Mouse (Mus musculus) midbrain, embryonic 11.5 days (tissue): Measurements from ENCODE around the gene Siglecf. TPM values are rescaled to one million over a fixed set of nuclear protein-coding genes. Genes with fewer than 3 reads are reported as not detected.

ENCODE experiments used
- ATAC-seq: fragments of 200-750 bp; cut with Nextera tagmentation; 2 replicates; pipeline ENCODE4 v1.8.0; 2017; ENCODE audit warnings: moderate TSS enrichment, moderate library complexity; ENCODE audit not compliant: low FRiP score
- DNase-seq: peaks from one replicate; pipeline ENCODE4 v3.0.0; 2015; ENCODE audit warnings: low spot score; ENCODE audit errors: missing footprints
- H3K27ac ChIP-seq: fragments of 300-500 bp; sonication (generic); 2 replicates; pipeline ENCODE4 v1.5.1; 2014; ENCODE audit warnings: low read depth, low read length
- H3K27me3 ChIP-seq: fragments of 300-500 bp; sonication (generic); 2 replicates; pipeline ENCODE4 v1.6.1; 2014; ENCODE audit warnings: mild to moderate bottlenecking, low read length, moderate library complexity, mixed read lengths; ENCODE audit not compliant: control insufficient read depth, insufficient read depth
- H3K36me3 ChIP-seq: fragments of 300-500 bp; sonication (generic); 2 replicates; pipeline ENCODE4 v1.6.1; 2014; ENCODE audit warnings: mild to moderate bottlenecking, low read length, moderate library complexity, mixed read lengths; ENCODE audit not compliant: control insufficient read depth, insufficient read depth
- H3K4me1 ChIP-seq: fragments of 300-500 bp; sonication (generic); 2 replicates; pipeline ENCODE4 v1.6.1; 2014; ENCODE audit warnings: low read length; ENCODE audit not compliant: control insufficient read depth, insufficient read depth
- H3K4me2 ChIP-seq: fragments of 300-500 bp; sonication (generic); 2 replicates; pipeline ENCODE4 v1.6.1; 2014; ENCODE audit warnings: mild to moderate bottlenecking, moderate library complexity
- H3K4me3 ChIP-seq: fragments of 300-500 bp; sonication (generic); 2 replicates; pipeline ENCODE4 v1.5.1; 2014; ENCODE audit warnings: low read depth, low read length
- H3K9ac ChIP-seq: fragments of 300-500 bp; sonication (generic); 2 replicates; pipeline ENCODE4 v1.6.1; 2014; ENCODE audit warnings: low read length
- H3K9me3 ChIP-seq: fragments of 300-500 bp; sonication (generic); 2 replicates; pipeline ENCODE4 v1.6.1; 2016; ENCODE audit warnings: low read length; ENCODE audit not compliant: control insufficient read depth
- WGBS: fragments of 180-500 bp; shearing (Covaris S2); extraction: QIAGEN DNeasy Blood & Tissue Kit; methylation state at CpG from one replicate; pipeline ENCODE4 v1.1.7; 2014; 5-methylcytosine and 5-hydroxymethylcytosine counted together
- polyA plus RNA-seq: library from polyadenylated mRNA; unstranded; fragments of >200 nt; fragmentation: Nextera tagmentation; extraction: Ambion mirVana; gene quantifications from 2 replicates; pipeline ENCODE4 v1.2.1, GENCODE M21; 2014

Siglecf gene
- polyA plus RNA-seq, 1 experiment from 2014 or later: 0.23 TPM

- Histone ChIP-seq H3K27me3 (no peaks in the 10 kb centered on the region), H3K4me1 (peaks cover 4% of the 10 kb centered on the region; the same call in 1 of the 2 replicates), H3K27ac (no peak overlapping the region), H3K9me3 (no peaks in the 10 kb centered on the region), H3K4me2 (peak overlapping the region; percentile 17; the same call in 1 of the 2 replicates), H3K4me3 (no peak overlapping the region), H3K36me3 (no peaks in the 10 kb centered on the region), H3K9ac (peak overlapping the region; percentile 43)
- WGBS: 10% methylated on average over 12 of the region's 12 CpGs
- ATAC-seq (peak; percentile 79), DNase-seq (peak; percentile 85)
These were observed 4.0 kb downstream of the Siglecf start for GRCm38 (mm10) chr7:43354893-43355835.

- Histone ChIP-seq H3K27me3 (no peaks in the 10 kb centered on the region), H3K4me3 (no peak overlapping the region), H3K4me2 (no peak overlapping the region), H3K27ac (no peak overlapping the region), H3K36me3 (no peaks in the 10 kb centered on the region), H3K4me1 (peaks cover 4% of the 10 kb centered on the region; the same call in 1 of the 2 replicates), H3K9ac (no peak overlapping the region), H3K9me3 (no peaks in the 10 kb centered on the region)
- no peak for ATAC-seq
- no peak for DNase-seq
- 88% methylated on average over 3 of the region's 3 CpGs for WGBS
These were observed 7.4 kb downstream of the Siglecf start for GRCm38 (mm10) chr7:43358556-43358955.

GRCm38 (mm10) chr7:43361442-43361841 is 10.3 kb downstream of the Siglecf start:
- no peaks in the 10 kb centered on the region for H3K4me1 ChIP-seq
- H3K27ac ChIP-seq: no peak overlapping the region
- H3K4me2 ChIP-seq: no peak overlapping the region
- H3K36me3 ChIP-seq: no peaks in the 10 kb centered on the region
- no peak overlapping the region for H3K4me3 ChIP-seq
- H3K9ac ChIP-seq: no peak overlapping the region
- ATAC-seq (no peak), DNase-seq (no peak)
- WGBS: 86% methylated on average over 1 of the region's 1 CpGs
- H3K27me3 ChIP-seq: no peaks in the 10 kb centered on the region
- no peaks in the 10 kb centered on the region for H3K9me3 ChIP-seq

GRCm38 (mm10) chr7:43362021-43362420 is 10.9 kb downstream of the Siglecf start:
- WGBS: 76% methylated on average over 4 of the region's 4 CpGs
- Histone ChIP-seq H3K4me3 (no peak overlapping the region), H3K4me1 (no peaks in the 10 kb centered on the region), H3K4me2 (no peak overlapping the region), H3K36me3 (no peaks in the 10 kb centered on the region), H3K27me3 (no peaks in the 10 kb centered on the region), H3K27ac (no peak overlapping the region), H3K9ac (no peak overlapping the region), H3K9me3 (no peaks in the 10 kb centered on the region)
- no peak for DNase-seq
- no peak for ATAC-seq

GRCm38 (mm10) chr7:43378226-43378625 is 27.1 kb downstream of the Siglecf start:
- 20% methylated on average over 5 of the region's 5 CpGs for WGBS
- Histone ChIP-seq H3K4me2 (no peak overlapping the region), H3K27ac (no peak overlapping the region), H3K36me3 (no peaks in the 10 kb centered on the region), H3K9me3 (no peaks in the 10 kb centered on the region), H3K4me1 (no peaks in the 10 kb centered on the region), H3K4me3 (no peak overlapping the region), H3K9ac (no peak overlapping the region), H3K27me3 (no peaks in the 10 kb centered on the region)
- DNase-seq: peak; percentile 89
- ATAC-seq: no peak

- Histone ChIP-seq H3K36me3 (no peaks in the 10 kb centered on the region), H3K4me2 (no peak overlapping the region), H3K4me3 (no peak overlapping the region), H3K27ac (no peak overlapping the region), H3K4me1 (no peaks in the 10 kb centered on the region), H3K9ac (no peak overlapping the region), H3K9me3 (no peaks in the 10 kb centered on the region), H3K27me3 (no peaks in the 10 kb centered on the region)
- ATAC-seq: no peak
- DNase-seq: no peak
- 85% methylated on average over 8 of the region's 8 CpGs for WGBS
These were observed 41.4 kb downstream of the Siglecf start for GRCm38 (mm10) chr7:43392349-43393121.

GRCm38 (mm10) chr7:43399501-43399900 is 48.4 kb downstream of the Siglecf start:
- WGBS: 79% methylated on average over 2 of the region's 2 CpGs
- Histone ChIP-seq H3K27me3 (no peaks in the 10 kb centered on the region), H3K9ac (no peak overlapping the region), H3K9me3 (no peaks in the 10 kb centered on the region), H3K27ac (no peak overlapping the region), H3K4me2 (no peak overlapping the region), H3K4me3 (no peak overlapping the region), H3K4me1 (no peaks in the 10 kb centered on the region), H3K36me3 (no peaks in the 10 kb centered on the region)
- ATAC-seq: no peak
- DNase-seq: no peak

GRCm38 (mm10) chr7:43402718-43403117 is 51.6 kb downstream of the Siglecf start:
- no peak overlapping the region for H3K27ac ChIP-seq
- H3K4me3 ChIP-seq: no peak overlapping the region
- H3K4me2 ChIP-seq: no peak overlapping the region
- DNase-seq (no peak), ATAC-seq (no peak)
- H3K36me3 ChIP-seq: no peaks in the 10 kb centered on the region
- H3K9ac ChIP-seq: no peak overlapping the region
- H3K4me1 ChIP-seq: no peaks in the 10 kb centered on the region
- WGBS: 57% methylated on average over 2 of the region's 2 CpGs
- H3K9me3 ChIP-seq: no peaks in the 10 kb centered on the region
- no peaks in the 10 kb centered on the region for H3K27me3 ChIP-seq

GRCm38 (mm10) chr7:43407573-43407972 is 56.4 kb downstream of the Siglecf start:
- no peak overlapping the region for H3K4me3 ChIP-seq
- no peaks in the 10 kb centered on the region for H3K27me3 ChIP-seq
- no peak overlapping the region for H3K4me2 ChIP-seq
- no peak overlapping the region for H3K27ac ChIP-seq
- no peak overlapping the region for H3K9ac ChIP-seq
- H3K36me3 ChIP-seq: no peaks in the 10 kb centered on the region
- ATAC-seq: no peak
- no peaks in the 10 kb centered on the region for H3K4me1 ChIP-seq
- 82% methylated on average over 3 of the region's 3 CpGs for WGBS
- DNase-seq: no peak
- H3K9me3 ChIP-seq: no peaks in the 10 kb centered on the region
